Mouse (Mus musculus) gastrocnemius, postnatal 4 days (tissue): ENCODE data around the gene Gm8267. TPM values are rescaled to one million over a fixed set of nuclear protein-coding genes. Genes with fewer than 3 reads are reported as not detected.
"Not testable (repeated sequence)": the region's sequence is repeated elsewhere in the genome, so short reads cannot be mapped to it uniquely, and the experiment has no call there.

Experiments used
- DNase-seq, 2 experiments: peaks; one replicate each; pipeline ENCODE4 v3.0.0; 2021 to 2022; ENCODE audit warnings: low spot score in 2 of 2, mixed read lengths in 2 of 2
- long read RNA-seq, 2 experiments: library from polyadenylated mRNA; stranded (forward); transcript quantifications; one replicate each; pipeline ENCODE4 v2.0.0; 2021
- total RNA-seq, 2 experiments: library from RNA; stranded (reverse); gene quantifications; 2 replicates each; pipeline ENCODE4 v1.2.3; 2021

Gene Gm8267
- total RNA-seq = not detected
- long read RNA-seq, experiment 1 = 0 reads
- long read RNA-seq, experiment 2 = 0 reads

GRCm38 (mm10) chr14:44750240-44750639 is at the start of gene Gm8267:
Gene Gm8267, minus strand, starts transcription at chr14:44750340.
- no peak for DNase-seq

GRCm38 (mm10) chr14:44789537-44790382 is 39.6 kb upstream of the Gm8267 start:
- not testable (repeated sequence) for DNase-seq

- not testable (repeated sequence) for DNase-seq
Measured at GRCm38 (mm10) chr14:44742789-44743188, 7.4 kb downstream of the Gm8267 start.

- DNase-seq = not testable (repeated sequence)
Measured at GRCm38 (mm10) chr14:44730711-44731110, 19.4 kb downstream of the Gm8267 start.

- DNase-seq = not testable (repeated sequence)
Measured at GRCm38 (mm10) chr14:44706356-44706755, 43.8 kb downstream of the Gm8267 start, which contains the start of gene Gm8257. Gene Gm8257, minus strand, starts transcription at chr14:44706456.

Other genes with a start within 250 kb of the Gm8267 start
- not detected for gene Gm17093, start 232.1 kb downstream of the Gm8267 start, total RNA-seq
- gene Gm8247, start 167.2 kb downstream of the Gm8267 start, total RNA-seq = not detected
- not detected for gene Gm5624, start 122.4 kb downstream of the Gm8267 start, total RNA-seq
- not detected for gene Gm8257, start 43.9 kb downstream of the Gm8267 start, total RNA-seq
- not detected for gene Ptgdr, start 109.0 kb upstream of the Gm8267 start, total RNA-seq
- under 1 TPM; 0.37 to 0.62 TPM for gene Ptger2, start 237.9 kb upstream of the Gm8267 start, total RNA-seq